Mouse (Mus musculus) cerebellum, adult 9-11 months (tissue): ENCODE data around the gene Exoc4.
A peak's percentile ranks its signal among the peaks of the same experiment; 100 is the strongest.

Experiments
- DNase-seq: peaks from one replicate; pipeline ENCODE4 v3.0.0; 2022

Gene Exoc4

DNA sequence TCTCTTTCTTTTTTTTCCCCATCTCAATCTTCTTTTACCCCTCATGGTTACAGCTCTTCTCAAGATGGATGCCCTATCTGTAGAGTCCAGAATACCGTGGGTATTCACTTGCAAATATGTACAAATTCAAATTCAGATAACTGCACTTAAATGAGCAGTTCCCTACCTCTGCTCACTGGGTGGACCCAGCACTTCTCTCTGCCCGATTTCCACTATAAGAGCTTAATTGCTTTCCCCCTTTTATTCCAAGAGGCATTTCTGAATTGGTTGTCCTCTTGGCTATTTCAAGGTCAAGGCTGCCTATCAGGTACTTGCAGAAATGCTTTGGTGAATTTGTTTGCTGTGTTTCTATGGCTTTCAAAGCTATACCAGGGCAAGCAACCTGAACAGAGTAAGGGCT, 521.1 kb downstream of the Exoc4 start:
- no peak for DNase-seq

DNA sequence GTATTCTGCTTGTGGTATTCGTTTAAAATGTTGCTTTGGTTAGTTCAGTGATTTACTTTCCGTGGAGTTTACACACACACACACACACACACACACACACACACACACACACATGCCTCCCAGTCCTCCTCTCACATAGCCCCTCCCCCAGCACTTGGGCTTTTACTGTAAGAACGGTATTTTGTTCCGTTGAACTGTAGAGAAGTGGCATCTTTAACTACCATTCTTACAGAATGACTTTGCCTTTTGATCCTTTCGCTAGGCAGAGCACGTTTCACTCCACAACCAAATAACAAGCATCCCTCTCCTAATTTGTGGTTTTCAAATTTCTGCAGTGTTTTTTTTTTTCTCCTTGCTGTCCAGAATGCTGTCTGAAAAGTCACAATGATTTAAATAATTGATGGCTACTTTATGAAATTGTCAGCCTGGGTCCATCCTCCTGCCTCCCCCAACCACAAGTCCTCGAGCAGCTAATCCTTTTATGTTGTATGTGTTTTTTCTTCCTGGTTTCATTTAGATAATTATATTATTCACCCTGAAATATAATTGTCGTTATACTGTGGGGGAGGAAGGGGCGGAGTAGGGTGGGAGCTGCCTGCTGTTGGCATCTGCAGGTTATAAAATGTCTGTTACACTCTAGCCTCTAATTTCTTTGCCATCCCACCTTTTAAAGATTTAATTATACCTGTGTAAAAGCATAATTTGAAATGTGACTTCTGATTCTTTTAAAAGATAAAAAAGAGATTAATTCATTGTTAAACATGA, 523.8 kb downstream of the Exoc4 start:
- no peak for DNase-seq

DNA sequence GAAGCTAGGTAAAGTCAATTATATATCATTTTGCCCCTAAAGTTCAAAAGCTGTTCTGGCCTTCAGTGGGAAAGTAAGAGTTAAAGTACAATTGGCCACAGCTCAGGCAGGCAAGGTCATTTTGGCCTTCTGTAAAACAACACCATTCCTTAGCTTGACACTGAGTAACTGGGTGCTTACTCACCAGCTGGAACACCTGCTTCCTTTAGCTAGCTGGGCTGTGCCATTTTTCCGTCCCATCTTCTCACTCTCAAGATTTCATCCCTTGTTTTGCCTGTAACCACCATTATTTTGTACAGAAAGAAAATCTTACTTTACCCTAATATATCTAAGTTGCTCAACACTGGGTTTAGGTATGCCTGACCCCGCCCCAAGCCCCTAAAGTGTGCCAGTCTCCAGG, 543.7 kb downstream of the Exoc4 start:
- DNase-seq, result no peak

DNA sequence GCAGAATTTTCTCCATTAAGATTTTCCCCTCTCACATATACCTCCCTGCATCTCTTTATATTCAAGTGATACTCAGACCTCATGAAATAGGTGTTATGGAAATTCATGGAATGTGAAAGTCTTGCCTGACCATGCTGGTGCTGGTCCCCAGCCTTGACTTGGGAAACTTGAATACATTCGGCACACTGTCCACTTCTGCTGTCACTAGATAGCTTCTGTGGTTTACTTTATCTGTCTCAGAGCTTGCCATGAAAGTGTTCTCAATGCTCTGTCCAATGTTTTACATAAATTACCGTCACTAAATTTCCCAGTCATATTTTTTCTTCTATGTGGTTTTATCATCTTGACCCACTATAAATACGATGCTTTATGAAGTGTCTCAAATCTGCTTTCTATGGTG, 552.4 kb downstream of the Exoc4 start:
- DNase-seq, result no peak

DNA sequence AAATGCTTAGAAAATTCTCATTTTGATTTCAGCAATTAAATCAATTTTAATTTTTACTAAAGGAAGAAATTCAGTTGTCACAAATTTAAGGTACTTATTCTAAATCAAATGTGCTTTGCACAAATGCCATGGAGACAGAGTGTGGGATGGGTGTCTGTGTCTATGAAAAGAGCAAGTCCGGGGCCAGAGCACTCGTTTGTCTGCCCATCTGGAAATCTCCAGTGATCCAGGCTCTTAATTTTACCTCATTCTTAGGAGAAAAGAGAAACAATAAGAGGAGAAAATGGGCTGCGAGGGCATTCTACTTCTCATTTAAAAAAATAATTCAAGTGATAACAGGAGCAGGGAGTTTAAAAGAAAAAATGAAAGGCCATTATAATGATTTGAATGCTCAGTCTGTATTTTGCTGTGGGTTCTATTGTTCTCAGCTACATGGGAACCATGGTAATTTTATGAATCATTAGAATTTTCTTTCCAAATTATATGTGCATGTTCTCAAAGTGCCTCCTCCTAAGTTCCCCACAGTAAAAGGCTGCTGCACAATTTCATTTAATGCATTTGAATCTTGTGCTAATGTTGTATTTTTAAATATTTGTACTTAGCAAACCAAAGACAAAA, 554.7 kb downstream of the Exoc4 start:
- no peak for DNase-seq

DNA sequence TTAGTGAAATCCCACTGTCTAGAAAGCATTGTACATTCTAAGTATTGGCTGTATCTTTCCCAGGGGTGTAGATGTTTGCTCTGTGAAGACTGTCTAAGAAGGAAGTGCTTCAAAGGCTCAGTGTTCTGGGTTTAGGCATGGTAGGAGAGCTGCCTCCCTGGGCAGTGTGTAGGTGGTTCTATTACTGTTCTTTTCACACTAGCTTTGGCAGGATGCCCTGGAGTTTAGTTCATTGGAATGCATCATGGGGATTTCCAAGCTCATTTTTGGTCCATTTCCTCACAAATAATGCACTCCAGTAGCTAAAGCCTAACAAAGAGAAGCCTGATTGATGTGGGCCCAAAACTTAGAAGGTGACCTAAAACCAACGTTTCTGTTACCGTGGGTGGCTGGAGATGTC, 555.9 kb downstream of the Exoc4 start:
- peak; percentile 68 for DNase-seq

DNA sequence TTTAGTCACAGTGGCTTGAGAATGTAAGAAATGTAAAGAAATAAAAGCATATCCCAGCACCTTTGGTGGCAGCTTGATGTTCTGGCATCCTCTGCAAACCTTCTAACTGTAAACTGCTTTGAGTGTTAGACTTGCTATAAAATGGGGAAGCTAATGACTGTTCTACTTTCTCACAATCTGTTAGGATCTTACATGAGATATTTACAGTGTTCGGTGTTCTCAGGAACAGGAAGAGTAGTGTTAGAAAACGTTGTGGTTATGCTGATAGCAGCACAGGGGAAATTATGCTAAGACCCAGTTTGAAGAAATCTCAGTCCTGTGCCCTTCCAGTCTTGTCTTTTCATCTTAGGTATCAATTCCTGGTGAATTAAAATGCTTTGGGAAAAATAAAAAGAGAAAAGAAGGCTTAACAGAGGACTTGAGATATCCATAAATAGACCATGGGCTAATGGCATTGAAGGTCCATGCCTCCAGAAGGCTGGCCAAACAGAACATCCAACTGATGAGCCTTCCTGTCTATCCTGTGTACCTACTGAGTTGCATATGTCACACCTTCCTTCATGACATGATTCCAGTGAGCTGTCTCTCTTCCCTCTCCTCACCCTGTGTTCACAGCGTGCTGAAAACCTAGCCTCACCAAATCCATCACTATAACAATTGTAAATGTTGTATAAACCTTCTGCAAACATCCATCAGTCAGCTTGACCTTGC, 557.3 kb downstream of the Exoc4 start:
- DNase-seq, result peak; percentile 55

DNA sequence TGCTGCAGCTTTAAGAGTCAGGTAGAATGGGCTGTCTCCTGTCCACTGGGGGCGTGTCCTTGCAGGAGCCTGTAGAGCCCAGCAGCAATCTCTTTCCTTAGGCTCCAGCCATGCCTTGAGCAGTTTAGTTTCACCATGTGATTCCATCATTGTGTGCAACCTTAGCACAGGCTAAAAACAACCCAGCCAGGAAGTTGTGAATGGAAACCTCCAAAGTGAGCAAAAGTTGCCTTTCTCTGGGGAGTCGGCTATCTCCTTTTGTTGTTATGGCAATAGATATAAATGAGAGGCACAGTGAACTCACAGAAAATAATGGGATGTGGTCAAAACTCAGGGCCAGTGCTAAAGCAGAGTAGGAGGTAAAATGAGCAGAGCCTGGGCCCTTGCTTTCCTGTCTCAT, 565.5 kb downstream of the Exoc4 start:
- DNase-seq, result no peak

DNA sequence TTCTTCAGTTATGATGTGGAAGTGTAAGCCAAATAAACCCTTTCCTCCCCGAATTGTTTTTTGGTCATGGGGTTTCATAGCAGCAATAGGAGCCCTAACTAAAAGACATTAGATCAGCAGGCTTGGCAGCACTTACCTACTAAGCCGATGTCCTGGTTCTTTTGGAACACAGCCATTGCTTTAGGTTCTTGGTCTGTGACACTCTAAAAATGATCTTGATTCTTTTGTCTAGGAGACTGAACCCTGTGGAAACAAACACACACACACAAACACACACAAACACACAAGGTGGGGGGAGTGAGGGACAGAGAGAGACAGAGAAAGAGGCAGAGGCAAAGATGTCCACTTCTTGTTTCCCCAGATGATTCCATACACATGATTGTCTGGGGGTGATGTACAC, 574.3 kb downstream of the Exoc4 start:
- peak; percentile 52 for DNase-seq

DNA sequence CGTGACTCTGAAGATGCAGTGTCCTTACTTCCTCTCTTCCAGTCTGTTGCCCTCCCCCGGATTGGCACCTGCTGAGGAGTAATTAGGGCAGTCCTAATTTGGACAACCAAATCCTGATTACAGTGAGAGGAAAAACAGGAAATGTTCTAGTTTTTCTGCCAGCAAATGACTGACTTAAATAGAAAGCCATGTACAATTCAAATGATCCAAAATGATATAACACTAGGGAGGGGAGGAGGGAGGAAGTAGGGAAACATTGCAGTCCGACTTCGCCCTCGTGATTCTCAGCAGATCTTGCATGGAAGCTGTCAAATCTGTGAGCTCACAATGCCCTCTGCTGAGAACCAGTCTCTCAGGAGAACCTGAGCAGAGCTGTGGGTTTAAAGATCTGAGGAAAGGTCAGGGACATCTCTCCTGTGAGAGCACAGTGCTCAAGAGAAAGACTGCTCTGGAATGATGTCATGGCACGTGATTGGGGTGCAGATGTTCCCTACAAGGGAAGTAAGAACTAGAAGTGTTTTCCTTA, 575.0 kb downstream of the Exoc4 start:
- peak; percentile 91 for DNase-seq

DNA sequence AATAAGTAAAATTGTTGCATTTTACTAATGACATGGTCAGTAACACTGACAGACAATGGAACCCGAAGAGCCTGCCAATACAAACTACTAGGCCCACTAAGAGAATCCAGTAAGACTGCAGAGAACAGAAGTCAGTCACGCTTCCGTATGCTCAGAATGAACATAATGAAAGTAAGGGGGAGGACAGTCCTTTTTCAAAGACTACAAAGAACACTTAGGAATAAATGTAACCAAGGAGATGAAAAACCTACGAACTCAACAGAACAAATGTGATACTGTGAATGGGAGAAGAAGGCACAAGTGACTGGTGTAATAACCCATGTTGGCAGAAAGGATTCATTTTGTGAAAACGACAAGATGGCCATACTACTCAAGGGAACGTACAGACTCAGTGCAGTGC, 579.6 kb downstream of the Exoc4 start:
- no peak for DNase-seq

DNA sequence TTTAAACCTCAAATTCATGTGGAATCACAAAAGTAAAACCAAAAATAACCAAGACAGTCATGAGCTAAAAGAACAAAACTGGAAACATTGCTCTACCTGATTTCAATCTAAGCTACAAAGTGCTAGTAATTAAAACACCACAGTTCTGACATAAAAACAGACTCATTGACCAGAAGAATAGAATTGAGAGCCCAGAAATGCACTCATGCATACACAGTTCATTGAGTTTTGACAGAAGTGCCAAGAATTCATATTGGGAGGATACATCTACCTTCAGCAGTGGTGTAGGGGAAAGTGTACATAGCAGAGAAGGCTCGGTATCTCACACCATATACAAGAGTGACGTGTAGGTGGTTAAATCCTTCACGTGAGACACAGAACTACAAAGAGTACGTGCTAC, 580.4 kb downstream of the Exoc4 start:
- DNase-seq, result no peak

DNA sequence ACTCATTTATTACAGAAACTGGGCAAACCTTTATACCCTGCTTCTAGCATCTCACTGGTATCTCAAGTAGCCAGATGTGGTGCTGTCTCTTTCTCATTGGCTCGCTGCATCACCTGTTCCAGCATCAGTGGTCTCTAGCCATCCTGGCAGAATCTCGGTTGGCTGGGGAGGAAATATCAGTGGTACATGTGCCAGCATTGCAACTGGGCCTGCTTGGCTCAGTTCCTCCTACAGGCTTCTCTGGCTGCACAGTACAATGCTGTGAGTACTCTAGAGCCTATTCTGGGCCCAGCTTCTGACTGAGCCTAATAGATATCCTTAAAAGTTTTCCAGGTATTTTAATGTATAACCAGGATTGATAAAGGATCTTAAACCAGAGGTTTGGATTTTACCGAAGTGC, 582.4 kb downstream of the Exoc4 start:
- no peak for DNase-seq

DNA sequence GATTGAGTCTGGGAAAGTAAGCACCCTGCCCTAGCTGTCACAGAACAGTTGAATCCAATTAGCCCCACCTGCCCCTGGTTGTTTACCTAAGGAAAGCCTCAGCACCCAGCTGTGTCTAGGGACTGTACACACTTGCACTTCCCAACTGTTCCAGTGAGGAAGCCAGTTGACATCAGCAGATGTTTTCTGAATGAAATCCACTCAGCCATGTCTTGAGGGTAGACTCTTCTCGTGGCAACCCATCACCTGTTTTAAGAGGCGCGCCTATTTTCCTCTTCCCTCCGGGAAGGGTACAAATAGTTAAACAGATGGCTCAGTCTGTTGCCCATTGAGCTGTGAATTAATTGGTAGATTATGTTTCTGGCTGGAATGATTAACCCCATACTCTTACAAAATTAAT, 584.1 kb downstream of the Exoc4 start:
- no peak for DNase-seq

DNA sequence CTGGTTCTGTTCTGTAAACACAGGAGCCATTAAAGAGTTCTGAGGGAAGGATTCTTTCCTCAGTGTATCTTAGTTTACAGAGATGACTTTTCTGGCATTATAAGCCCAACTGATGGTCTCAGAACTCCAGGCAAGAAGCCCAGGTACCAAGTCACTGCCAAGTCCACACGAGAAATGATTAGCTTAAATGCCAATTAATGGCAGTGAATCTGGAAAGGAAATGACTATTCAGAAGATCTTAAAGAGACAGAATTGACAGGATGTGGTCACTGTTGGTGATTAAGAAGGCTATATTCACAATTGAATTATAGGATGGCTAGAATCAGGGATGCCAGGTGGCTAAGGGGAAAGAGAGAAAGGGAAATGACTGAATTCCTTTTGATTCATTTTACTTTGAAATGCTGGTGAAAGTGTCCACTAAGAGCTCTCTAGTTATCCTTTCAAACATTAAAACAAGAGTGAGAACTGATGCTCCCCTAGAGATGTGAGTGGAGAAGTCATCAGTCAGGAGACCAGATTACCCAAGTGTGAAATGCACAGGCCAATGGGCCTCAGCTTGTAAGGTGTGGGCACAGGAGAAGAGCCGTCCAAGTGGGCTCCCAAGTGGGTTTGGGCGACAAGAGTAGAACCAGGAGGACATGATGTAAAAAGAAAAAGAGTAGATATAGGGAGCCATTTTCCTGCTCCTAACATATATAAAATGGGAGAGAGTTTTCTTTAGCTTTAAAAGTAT, 587.3 kb downstream of the Exoc4 start:
- no peak for DNase-seq

DNA sequence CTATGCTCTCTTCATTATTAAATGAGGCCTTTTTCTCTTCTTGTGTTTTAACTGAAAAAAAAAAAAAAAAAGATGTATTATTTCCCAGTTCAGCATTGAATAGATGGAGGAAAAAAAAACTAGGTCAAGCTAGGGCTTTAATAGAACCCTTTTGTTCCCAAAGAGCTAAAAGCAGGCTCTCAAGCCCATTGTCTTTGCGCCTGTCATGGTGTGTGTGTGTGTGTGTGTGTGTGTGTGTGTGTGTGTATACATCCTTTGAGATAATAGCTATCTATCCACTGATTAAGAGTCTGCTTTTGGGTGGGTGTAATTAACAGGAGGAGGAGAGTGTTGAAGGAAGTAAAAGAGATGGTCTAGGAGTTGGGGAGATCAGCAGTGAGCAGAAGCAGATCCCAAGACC, 594.0 kb downstream of the Exoc4 start:
- DNase-seq, result no peak

DNA sequence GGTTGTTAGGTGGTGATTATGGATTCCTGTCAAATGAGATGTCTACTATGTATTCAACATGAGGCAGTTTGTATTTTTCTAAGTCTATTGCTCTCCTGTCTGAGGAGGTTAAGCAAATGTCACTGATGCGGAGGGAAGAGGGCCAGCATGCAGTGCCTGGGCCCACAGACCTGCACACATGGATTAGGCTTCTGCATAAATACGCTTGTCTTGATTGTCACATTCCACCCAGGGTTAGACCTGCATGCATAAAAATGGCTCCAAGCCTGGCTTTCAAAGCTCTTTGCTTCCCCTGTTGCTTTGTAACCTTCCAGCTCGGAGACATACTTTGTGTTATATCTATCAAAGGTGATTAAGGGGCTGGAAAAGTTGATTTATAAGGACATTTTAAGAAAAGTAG, 610.2 kb downstream of the Exoc4 start:
- no peak for DNase-seq

DNA sequence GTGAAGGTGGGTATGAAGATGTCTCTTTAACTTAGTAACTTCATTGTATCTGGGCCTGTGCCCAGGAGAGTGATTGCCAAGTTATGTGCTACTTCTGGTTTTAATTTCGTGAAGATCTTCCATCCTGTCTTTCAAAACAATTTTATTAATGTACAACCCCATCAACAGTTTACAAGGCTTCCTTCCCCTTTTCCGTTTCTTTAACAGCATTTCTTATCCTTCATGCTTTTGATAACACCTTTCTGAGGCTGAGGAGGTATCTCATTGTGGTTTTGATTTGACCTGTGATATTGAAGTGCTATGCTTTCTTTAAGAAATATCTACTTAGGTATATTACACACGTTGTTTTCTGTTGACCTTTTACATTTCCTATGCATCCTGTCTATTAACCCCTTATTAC, 616.9 kb downstream of the Exoc4 start:
- DNase-seq, result no peak

DNA sequence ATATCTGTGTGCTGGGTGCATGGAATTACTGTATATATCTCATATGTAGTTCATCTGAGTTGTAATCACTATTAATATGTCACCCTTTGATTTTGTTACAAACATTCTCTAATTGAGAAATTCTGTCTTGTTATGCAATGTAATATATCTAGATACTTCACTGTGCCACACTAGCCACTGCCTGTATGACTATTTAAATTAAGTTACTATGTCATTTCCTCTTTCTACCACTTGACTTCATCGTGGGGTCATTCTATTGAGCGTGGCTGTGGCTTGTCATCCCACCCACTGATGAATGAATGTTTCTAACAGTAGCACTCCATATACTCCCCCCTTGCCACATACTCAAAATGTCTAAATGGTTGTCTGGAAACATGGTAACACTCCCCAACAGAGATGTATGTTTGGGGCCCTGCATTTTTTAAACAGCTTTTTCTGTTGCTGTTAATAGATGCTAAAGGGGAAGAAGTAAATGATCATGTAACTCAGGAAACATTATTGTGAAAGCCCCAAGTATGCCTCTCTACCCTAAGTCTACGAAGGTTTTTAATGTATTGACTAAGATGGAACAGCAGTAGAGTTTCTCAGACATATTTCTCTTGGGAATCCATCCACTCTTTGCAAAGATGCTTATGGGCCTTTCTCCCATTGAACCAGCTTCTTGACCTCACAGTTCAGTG, 618.2 kb downstream of the Exoc4 start:
- DNase-seq, result no peak

DNA sequence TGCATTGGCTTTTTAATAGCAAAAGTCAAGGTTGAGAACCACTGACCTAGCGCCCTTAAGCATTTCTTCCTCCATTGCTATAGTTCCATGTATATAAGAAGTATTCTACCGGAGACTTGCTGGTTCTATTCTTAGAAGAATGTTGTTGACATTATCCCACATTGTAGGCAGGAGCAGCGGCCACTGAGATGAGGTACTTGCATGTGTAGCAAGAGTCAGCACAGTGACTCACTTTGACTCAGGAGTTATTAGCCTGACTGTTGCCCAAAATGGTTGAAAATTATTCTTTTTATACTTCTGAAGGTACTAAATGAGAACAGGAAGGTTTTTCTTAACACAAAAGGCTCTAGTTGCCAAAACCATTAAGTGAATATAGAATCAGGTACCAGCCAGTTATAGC, 620.4 kb downstream of the Exoc4 start:
- DNase-seq, result no peak

DNA sequence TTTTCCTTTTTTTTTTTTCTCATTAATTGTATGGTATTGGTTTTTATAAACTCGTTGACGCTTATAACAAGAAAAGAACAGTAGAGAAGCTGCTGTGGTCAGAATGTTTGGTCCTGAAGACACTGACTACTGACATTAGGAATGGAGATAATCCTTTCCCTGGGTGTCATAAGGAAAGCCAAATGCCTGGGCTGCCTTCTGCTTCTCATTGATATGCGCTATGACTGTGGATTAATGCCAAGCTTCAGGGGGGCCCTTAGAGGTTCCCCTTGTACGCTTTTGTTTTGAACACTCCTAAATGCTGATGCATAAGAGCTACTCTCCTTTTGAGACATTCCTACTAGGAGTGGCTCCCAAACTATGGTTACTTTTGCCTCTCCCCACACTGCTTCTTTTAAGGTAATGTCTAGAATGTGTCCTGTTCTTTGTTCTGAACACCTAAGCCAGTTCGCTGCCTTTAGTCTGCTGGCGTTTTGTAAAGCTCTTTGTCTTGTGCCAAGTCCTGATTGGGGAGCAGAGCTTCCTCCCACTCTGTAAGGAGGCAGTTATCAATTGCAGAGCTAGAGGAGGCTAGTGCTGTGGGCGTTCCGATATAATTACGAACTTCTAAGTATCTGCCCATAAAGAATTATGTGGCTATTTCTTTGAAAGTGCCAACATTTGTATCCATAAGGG, 621.7 kb downstream of the Exoc4 start:
- DNase-seq, result no peak

DNA sequence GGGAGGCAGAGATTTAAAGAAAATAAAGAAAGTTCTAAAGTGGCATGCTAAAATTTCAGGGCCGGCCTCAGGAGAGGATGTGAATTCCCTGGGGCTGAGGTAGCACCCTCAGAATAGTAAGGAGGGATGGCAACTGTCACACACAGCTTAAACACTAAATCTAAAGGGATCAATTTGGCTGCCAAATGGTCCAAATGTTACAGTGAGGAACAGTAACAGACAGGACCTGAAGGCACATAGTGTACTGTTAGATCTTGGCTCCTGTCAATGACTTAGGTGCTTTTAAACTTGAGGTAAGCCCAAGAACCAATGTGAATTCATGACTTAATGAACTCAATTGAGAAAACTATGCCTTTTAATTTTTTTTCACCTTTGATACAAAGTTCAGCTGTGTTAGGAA, 622.4 kb downstream of the Exoc4 start:
- no peak for DNase-seq
